Mouse (Mus musculus) kidney, postnatal 4 days (tissue): ENCODE measurements around the gene Rdm1.

Experiments used
- DNase-seq, 2 experiments: peaks; one replicate each; pipeline ENCODE4 v3.0.0; 2021; ENCODE audit warnings: mixed read lengths in 2 of 2

The Rdm1 gene

GRCm38 (mm10) chr11:101657886-101658750, 31.1 kb downstream of the Rdm1 start:
- DNase-seq = peak; percentile 88 to 92

- peak; percentile 74 to 80 for DNase-seq
These were observed 32.0 kb downstream of the Rdm1 start for GRCm38 (mm10) chr11:101658751-101659558.

GRCm38 (mm10) chr11:101661191-101661590, 34.2 kb downstream of the Rdm1 start:
- no peak for DNase-seq

- DNase-seq = no peak
These were observed 34.8 kb downstream of the Rdm1 start for GRCm38 (mm10) chr11:101661786-101662185.

GRCm38 (mm10) chr11:101663229-101664027, 36.4 kb downstream of the Rdm1 start:
- DNase-seq = no peak

- DNase-seq = peak; percentile 96 to 97
These were observed 38.0 kb downstream of the Rdm1 start, which contains the start of gene Arl4d for GRCm38 (mm10) chr11:101664825-101665635. Gene Arl4d, plus strand, starts transcription at chr11:101665541.

GRCm38 (mm10) chr11:101665636-101665992, 38.6 kb downstream of the Rdm1 start:
- DNase-seq = no peak

GRCm38 (mm10) chr11:101666626-101667345, 39.8 kb downstream of the Rdm1 start:
- DNase-seq = peak; percentile 18 to 44

- peak; percentile 42 to 66 for DNase-seq
These were observed 41.0 kb downstream of the Rdm1 start for GRCm38 (mm10) chr11:101667871-101668532.

GRCm38 (mm10) chr11:101668546-101669261, 41.7 kb downstream of the Rdm1 start:
- peak; percentile 42 to 67 for DNase-seq

- DNase-seq = no peak
These were observed 43.3 kb downstream of the Rdm1 start for GRCm38 (mm10) chr11:101670334-101670733.

- no peak for DNase-seq
These were observed 44.3 kb downstream of the Rdm1 start for GRCm38 (mm10) chr11:101671255-101671654.

GRCm38 (mm10) chr11:101673010-101673642, 46.1 kb downstream of the Rdm1 start:
- DNase-seq = peak; percentile 37 to 64

- no peak for DNase-seq
These were observed 47.1 kb downstream of the Rdm1 start for GRCm38 (mm10) chr11:101674106-101674505.

GRCm38 (mm10) chr11:101675349-101675748, 48.4 kb downstream of the Rdm1 start:
- DNase-seq = peak in 1 of 2 experiments; percentile 51

- no peak for DNase-seq
These were observed 50.7 kb downstream of the Rdm1 start for GRCm38 (mm10) chr11:101677655-101678054.

GRCm38 (mm10) chr11:101678770-101679169, 51.8 kb downstream of the Rdm1 start:
- DNase-seq = no peak

GRCm38 (mm10) chr11:101679907-101680306, 52.9 kb downstream of the Rdm1 start:
- peak in 1 of 2 experiments; percentile 45 for DNase-seq

- DNase-seq = peak in 1 of 2 experiments; percentile 32
These were observed 53.8 kb downstream of the Rdm1 start for GRCm38 (mm10) chr11:101680634-101681325.
